Mouse (Mus musculus) G1E-ER4 (cell line): ENCODE measurements around the gene Terb2. TPM values are rescaled to one million over a fixed set of nuclear protein-coding genes. Genes with fewer than 3 reads are reported as not detected.

Experiments
- GATA1 ChIP-seq: IDR thresholded peaks from one replicate; pipeline ENCODE4 v1.8.0; 2012; ENCODE audit warnings: low read length, inconsistent platforms
- polyA plus RNA-seq: library from polyadenylated mRNA; stranded (reverse); fragments of >175 nt; gene quantifications from 2 replicates; pipeline ENCODE4 v1.2.3, GENCODE M21; 2012

The Terb2 gene
- polyA plus RNA-seq, 1 experiment = not detected

DNA sequence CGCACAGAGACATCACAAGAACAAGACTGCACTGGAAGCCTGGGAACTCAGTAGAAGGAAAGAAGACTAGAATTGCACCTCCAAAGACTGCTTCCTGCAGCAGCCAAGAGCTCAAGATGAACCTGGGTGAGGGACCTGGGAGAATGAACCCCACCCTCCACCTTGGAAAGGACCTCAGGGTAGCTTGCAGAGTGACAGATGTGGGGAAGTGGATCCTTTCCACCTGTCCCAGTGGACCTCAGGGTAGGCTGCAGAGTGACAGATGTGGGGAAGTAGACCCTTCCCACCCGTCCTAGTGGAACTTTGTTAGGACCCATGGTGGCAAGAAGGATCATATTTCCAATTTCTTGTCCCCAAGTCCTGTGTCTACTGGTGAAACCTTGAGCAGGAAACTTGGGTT is 30.8 kb upstream of the Terb2 start:
- no peak for TF ChIP-seq GATA1

GRCm38 (mm10) chr2:122156051-122156700 is 29.9 kb upstream of the Terb2 start:
- TF ChIP-seq GATA1 = no peak

- no peak for TF ChIP-seq GATA1
Observed at GRCm38 (mm10) chr2:122157561-122157960, 28.5 kb upstream of the Terb2 start.

DNA sequence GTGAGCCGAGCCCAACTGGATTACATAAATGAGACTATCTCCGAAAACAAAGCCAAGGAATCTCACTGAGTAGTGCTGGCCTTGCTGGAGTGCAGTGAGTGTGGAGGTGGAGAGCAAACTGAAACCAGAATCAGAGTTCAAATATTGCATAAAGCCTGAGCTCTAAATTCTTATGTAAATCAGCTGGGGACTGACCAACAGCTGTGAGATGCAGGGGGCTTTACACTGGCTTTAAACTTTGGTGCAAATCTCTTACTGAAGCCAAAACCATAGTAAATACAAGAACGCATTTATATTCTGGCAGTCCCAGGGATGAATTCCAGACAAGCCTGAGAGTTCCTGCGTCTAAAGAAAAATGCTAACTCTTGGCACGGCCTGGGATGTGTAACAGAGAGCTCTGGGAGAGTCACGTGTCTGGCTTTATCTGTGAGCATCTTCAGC is 27.7 kb upstream of the Terb2 start:
- TF ChIP-seq GATA1 = no peak

DNA sequence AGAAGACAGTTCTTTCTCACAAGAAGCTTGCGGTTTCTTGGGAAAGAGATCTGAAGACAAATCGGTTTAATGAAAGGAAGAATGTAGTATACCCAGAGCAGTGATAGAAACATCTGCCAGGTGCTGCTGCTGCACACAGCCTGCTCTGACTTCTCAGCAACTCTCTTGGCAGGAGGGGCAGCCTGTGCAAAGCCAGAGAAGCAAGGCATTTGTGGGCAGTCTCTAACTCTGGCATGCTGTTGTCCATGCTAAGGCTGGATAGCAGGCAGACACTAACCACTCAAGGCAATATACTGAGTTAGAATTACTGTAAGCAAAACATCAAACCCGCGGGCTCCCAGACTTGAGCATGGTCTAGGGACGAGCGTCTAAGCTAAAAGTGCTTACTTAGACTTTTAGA is 26.4 kb upstream of the Terb2 start:
- no peak for TF ChIP-seq GATA1

DNA sequence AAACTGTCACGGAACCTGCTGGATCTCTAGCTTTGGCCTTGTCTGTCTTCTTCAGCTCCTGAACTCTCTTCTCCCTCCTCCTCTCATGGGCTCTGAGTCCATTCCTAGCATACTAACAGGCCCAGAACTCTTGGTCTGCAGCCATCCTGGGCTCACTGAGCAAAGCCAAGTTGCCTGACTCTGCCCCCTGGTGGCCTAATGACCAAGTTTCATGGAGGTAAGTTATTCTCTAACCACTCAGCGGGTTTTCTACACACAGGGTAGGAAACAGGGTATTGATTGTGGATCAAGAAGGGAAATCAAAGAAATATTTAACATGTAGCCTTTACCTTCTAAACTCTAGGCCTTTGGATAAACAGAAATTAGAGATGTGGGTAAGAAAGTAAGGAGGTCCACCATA is 25.4 kb upstream of the Terb2 start, which contains the start of gene Trim69:
TSS of gene Trim69 (plus strand) at position 21 of the 400 bp plus-strand sequence.
- TF ChIP-seq GATA1 = no peak

- TF ChIP-seq GATA1 = no peak
Observed at GRCm38 (mm10) chr2:122161542-122161941, 24.5 kb upstream of the Terb2 start.

DNA sequence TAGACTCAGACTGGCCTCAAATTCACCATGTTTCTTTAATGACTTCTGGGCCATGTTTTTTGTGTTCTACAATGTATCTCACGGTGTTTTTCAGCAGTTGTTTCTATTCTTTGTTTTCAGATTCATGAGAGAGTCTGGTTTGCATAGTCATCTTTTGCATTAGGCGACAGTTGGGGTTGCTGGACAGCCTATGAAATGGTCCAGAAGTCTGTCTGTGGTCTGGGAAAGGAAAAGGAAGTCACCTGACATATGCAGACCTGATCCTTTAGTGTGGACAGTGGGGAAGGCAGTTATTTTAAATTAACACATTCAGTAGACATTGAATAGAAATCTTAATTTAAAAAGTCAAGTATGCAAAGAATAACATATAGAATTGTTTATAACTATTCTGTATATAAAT is 23.5 kb upstream of the Terb2 start:
- TF ChIP-seq GATA1 = no peak

- no peak for TF ChIP-seq GATA1
Observed at GRCm38 (mm10) chr2:122163430-122164195, 22.5 kb upstream of the Terb2 start.

- TF ChIP-seq GATA1 = no peak
Observed at GRCm38 (mm10) chr2:122164293-122164692, 21.8 kb upstream of the Terb2 start.

DNA sequence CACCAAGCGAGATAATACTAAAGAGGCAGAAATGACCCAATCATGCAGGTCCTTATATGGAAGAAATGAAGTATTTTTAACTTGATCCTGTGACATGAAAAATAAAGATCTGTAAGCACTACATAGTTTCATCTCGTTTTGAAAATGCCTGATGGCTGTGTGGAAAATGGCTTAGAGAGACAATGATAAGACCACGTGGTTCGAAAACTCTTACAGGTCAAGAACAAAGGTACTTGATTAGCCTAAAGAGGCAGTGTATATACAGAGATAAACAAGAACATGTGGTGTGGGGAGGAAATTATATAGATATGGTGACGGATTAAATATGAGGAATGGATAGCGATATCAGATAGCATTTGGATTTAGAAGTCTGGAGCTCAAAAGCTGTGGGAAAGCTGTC is 14.8 kb upstream of the Terb2 start:
- no peak for TF ChIP-seq GATA1

- no peak for TF ChIP-seq GATA1
Observed at GRCm38 (mm10) chr2:122172188-122172587, 13.9 kb upstream of the Terb2 start.

DNA sequence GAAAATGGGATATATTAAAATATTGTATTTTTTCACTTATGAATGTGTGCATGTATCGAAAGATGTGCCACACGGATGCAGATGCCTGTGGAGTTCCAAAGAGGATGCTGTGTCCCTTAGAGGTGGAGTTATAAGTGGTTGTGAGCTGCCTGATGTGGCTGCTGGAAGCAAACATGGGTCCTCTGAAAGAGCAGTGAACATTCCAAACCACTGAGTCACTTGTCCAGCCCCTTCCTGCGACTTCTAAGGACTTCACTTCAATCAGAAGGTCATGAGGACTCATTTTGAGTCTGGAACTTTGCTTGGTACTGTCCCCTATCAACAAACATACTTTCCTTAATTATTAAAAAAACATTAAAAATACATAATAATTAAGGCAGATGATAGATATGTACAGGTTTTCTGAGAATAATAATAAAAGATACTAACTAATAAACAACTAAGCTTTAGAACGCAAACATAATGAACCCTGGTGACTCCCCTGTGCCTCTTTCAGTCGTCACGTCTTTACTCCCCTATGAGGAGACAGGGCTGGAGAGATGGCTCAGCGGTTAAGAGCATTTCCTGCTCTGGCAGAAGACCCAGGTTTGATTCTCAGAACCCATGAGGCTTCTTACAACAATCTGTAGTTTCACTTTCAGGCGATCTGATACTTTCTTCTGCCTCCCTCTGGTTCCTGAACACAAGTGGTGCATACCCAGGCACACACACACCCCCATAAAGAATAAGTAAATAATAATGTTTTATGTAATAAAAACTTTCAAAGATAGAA is 5.8 kb upstream of the Terb2 start:
- no peak for TF ChIP-seq GATA1

DNA sequence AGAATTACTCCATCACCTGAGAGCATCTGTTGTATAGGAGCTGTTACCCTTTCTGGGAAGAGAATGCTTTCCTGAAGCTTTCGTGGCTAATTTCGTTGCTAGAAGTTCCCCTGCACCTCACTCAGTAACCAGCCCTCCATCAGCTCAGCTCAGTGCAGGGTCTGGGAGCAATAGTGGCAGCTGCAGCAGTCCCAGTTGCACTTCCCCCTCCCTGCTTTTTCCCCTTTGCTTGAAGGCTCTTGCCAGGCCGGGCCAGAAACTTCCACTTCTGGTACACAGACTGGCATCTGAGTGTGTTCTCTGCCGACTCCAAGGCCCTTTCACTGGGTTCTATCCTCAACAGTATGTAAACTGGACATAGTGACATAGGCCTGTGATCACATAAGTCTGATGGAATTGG is 986 bp upstream of the Terb2 start:
- TF ChIP-seq GATA1 = no peak

DNA sequence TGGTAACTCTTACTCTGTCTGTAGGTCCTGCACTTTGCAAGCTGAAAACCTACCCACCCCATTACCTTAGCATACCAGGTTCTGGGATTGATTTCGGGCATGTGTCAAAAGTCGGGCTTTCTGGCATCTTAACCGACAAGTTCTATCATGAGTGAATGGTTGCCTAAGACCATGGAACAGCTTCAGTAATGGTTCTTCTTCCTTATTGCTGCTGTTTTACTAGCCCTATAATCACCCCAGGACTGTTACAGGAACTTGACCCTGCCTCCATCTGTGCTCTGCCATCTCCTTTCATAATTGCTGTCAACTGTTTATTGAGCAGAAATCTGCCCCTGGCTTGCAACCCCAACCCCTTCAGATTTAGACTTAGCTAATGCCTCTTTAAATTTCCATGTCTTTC is 679 bp downstream of the Terb2 start:
- TF ChIP-seq GATA1 = no peak

- TF ChIP-seq GATA1 = no peak
Observed at GRCm38 (mm10) chr2:122191849-122192248, 5.8 kb downstream of the Terb2 start.
